Mouse (Mus musculus) E14TG2a.4 (cell line): Measurements from ENCODE around the gene Ddx5.

Experiments used
- CTCF ChIP-seq: conservative IDR thresholded peaks from 2 replicates; pipeline ENCODE4 v1.5.1; 2014; ENCODE audit warnings: low read length
- NANOG ChIP-seq: IDR thresholded peaks from 2 replicates; pipeline ENCODE4 v1.6.1; 2014; ENCODE audit warnings: borderline replicate concordance, low read length, mixed read lengths
- POU5F1 ChIP-seq: IDR thresholded peaks from 2 replicates; pipeline ENCODE4 v1.6.1; 2014; ENCODE audit warnings: low read length, borderline replicate concordance

GRCm38 (mm10) chr11:106812410-106813136, 23.6 kb upstream of the Ddx5 start:
- TF ChIP-seq CTCF (no peak), POU5F1 (no peak), NANOG (no peak)
